Mouse (Mus musculus): ENCODE results near the gene Camk2g. TPM values are rescaled to one million over a fixed set of nuclear protein-coding genes. Genes with fewer than 3 reads are reported as not detected.
"Not testable (repeated sequence)": the region's sequence is repeated elsewhere in the genome, so short reads cannot be mapped to it uniquely, and the experiment has no call there.

Gene Camk2g
- polyA plus RNA-seq, 1 experiment = 222 TPM

DNA sequence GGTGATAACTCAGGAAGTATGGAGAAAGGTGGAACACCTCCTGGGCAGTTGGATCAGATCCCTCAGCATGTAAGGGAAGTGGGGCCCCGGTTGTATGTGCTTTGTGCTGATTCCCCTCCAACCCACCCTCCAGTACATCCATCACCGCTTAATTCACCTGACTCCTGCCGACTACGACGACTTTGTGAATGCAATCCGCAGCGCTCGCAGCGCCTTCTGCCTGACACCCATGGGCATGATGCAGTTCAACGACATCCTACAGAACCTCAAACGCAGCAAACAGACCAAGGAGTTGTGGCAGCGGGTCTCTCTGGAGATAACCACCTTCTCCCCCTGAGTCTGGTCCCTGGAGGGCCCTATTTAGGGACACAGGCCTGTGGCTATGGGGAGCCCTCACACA is 70.9 kb downstream of the Camk2g start:
- 86% methylated on average over 12 of the region's 12 CpGs for WGBS
- Histone ChIP-seq H3K4me1 (ENCODE audit: control insufficient read depth, insufficient read depth, low read length) (no peaks in the 10 kb centered on the region), H3K4me3 (replicated peaks; ENCODE audit: insufficient read depth, low read depth, low read length) (no peak overlapping the region), H3K27ac (ENCODE audit: insufficient read depth, low read length) (no peak overlapping the region), H3K27me3 (ENCODE audit: control insufficient read depth, insufficient read depth, low read length) (no peaks in the 10 kb centered on the region)
- TF ChIP-seq CTCF (IDR thresholded peaks at IDR 0.05; ENCODE audit: borderline replicate concordance, insufficient read depth, low read depth, low read length) = no peak
- TF ChIP-seq POLR2A (IDR thresholded peaks at IDR 0.05; ENCODE audit: borderline replicate concordance, insufficient read depth, low read length) = no peak
- no peak for DNase-seq

DNA sequence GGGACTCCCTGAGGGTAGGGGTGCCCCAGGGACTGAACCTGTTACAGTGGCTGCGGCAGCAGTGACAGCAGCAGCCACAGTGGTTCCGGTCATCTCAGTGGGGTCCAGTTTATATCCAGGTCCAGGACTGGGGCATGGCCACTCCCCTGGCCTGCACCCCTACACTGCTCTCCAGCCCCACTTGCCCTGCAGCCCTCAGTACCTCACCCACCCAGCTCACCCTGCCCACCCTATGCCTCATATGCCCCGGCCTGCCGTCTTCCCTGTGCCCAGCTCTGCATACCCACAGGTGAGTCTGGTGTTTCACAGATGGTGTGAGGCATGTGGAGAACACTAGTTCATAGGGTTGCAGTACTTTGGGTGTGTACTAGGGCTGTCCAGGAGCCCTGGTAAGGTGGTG is 72.5 kb downstream of the Camk2g start:
- WGBS = 71% methylated on average over 4 of the region's 4 CpGs
- Histone ChIP-seq H3K4me1 (ENCODE audit: control insufficient read depth, insufficient read depth, low read length) (no peaks in the 10 kb centered on the region), H3K27ac (ENCODE audit: insufficient read depth, low read length) (no peak overlapping the region), H3K27me3 (ENCODE audit: control insufficient read depth, insufficient read depth, low read length) (no peaks in the 10 kb centered on the region), H3K4me3 (replicated peaks; ENCODE audit: insufficient read depth, low read depth, low read length) (no peak overlapping the region)
- no peak for TF ChIP-seq POLR2A (IDR thresholded peaks at IDR 0.05; ENCODE audit: borderline replicate concordance, insufficient read depth, low read length)
- no peak for TF ChIP-seq CTCF (IDR thresholded peaks at IDR 0.05; ENCODE audit: borderline replicate concordance, insufficient read depth, low read depth, low read length)
- no peak for DNase-seq

DNA sequence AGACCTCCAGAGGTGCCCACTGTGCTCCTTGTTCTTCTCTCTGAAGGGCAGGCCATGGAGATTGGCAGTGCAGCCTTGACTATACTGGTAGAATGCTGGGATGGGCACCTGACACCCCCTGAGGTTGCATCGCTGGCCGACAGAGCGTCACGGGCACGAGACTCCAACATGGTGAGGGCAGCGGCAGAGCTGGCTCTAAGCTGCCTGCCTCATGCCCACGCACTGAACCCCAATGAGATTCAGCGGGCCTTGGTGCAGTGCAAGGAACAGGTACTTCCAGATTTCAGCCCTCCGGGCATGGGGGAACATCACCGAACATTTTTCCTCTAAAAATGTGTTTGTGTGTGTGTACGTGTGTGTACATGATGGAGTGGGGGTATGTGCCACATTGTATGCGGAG is 74.1 kb downstream of the Camk2g start:
- no peak for DNase-seq
- H3K27ac ChIP-seq (ENCODE audit: insufficient read depth, low read length) = no peak overlapping the region
- H3K27me3 ChIP-seq (ENCODE audit: control insufficient read depth, insufficient read depth, low read length) = no peaks in the 10 kb centered on the region
- no peaks in the 10 kb centered on the region for H3K4me1 ChIP-seq (ENCODE audit: control insufficient read depth, insufficient read depth, low read length)
- TF ChIP-seq CTCF (IDR thresholded peaks at IDR 0.05; ENCODE audit: borderline replicate concordance, insufficient read depth, low read depth, low read length) = no peak
- no peak for TF ChIP-seq POLR2A (IDR thresholded peaks at IDR 0.05; ENCODE audit: borderline replicate concordance, insufficient read depth, low read length)
- WGBS = 80% methylated on average over 12 of the region's 12 CpGs
- H3K4me3 ChIP-seq (replicated peaks; ENCODE audit: insufficient read depth, low read depth, low read length) = no peak overlapping the region

DNA sequence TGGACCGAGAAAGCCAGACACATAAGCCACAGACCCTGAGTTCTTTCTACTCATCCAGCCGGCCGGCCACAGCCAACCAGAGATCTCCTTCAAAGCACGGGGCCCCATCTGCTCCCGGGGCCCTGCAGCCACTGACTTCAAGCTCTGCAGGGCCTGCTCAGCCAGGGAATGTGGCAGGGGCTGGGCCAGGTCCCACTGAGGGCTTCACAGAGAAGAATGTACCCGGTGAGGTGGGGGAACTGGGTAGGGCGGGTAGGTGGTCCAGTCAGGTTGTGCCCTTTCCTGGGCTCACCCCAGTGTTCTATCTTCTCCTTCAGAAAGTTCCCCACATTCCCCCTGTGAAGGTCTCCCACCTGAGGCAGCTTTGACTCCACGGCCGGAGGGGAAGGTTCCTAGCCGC is 75.4 kb downstream of the Camk2g start:
- no peak overlapping the region for H3K4me3 ChIP-seq (replicated peaks; ENCODE audit: insufficient read depth, low read depth, low read length)
- H3K4me1 ChIP-seq (ENCODE audit: control insufficient read depth, insufficient read depth, low read length) = no peaks in the 10 kb centered on the region
- H3K27me3 ChIP-seq (ENCODE audit: control insufficient read depth, insufficient read depth, low read length) = no peaks in the 10 kb centered on the region
- 92% methylated on average over 10 of the region's 10 CpGs for WGBS
- TF ChIP-seq POLR2A (IDR thresholded peaks at IDR 0.05; ENCODE audit: borderline replicate concordance, insufficient read depth, low read length) = no peak
- TF ChIP-seq CTCF (IDR thresholded peaks at IDR 0.05; ENCODE audit: borderline replicate concordance, insufficient read depth, low read depth, low read length) = no peak
- no peak overlapping the region for H3K27ac ChIP-seq (ENCODE audit: insufficient read depth, low read length)
- DNase-seq = no peak

DNA sequence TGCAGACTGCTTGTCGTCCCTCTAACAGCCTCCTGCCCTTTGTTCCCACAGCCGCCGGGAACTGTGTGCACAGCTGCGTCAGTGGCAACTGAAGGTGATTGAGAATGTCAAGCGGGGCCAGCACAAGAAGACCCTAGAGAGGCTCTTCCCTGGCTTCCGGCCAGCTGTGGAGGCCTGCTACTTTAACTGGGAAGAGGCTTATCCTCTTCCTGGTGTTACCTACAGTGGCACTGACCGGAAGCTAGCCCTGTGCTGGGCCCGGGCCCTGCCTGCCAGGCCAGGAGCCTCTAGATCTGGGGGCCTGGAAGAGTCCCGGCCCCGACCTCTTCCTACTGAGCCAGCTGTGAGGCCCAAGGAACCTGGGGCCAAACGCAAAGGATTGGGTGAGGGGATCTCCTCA is 80.1 kb downstream of the Camk2g start:
- 65% methylated on average over 11 of the region's 11 CpGs for WGBS
- no peaks in the 10 kb centered on the region for H3K27me3 ChIP-seq (ENCODE audit: control insufficient read depth, insufficient read depth, low read length)
- no peaks in the 10 kb centered on the region; the same call in 1 of the 2 replicates for H3K4me1 ChIP-seq (ENCODE audit: control insufficient read depth, insufficient read depth, low read length)
- no peak for DNase-seq
- H3K27ac ChIP-seq (ENCODE audit: insufficient read depth, low read length) = no peak overlapping the region
- TF ChIP-seq POLR2A (IDR thresholded peaks at IDR 0.05; ENCODE audit: borderline replicate concordance, insufficient read depth, low read length) (no peak), CTCF (IDR thresholded peaks at IDR 0.05; ENCODE audit: borderline replicate concordance, insufficient read depth, low read depth, low read length) (no peak)
- H3K4me3 ChIP-seq (replicated peaks; ENCODE audit: insufficient read depth, low read depth, low read length) = no peak overlapping the region

DNA sequence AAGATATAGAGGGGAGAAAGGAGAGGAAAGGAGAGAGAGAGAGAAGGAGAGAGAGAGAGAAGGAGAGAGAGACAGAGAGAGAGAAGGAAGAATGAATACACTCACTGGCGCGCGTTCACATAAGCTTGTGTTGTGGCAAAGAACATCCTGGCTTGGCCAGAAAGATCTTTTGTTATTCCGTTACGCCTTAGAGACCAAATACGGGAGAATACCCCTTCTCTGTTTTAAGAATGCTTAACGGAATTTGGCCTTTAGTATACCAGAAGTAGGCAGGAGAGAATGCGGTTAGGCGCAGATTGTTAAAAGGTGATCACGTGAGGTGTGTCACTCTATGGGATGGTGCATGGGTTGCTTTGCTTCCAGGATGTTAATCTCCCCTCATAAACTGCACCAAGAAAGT is 85.6 kb downstream of the Camk2g start:
- no peaks in the 10 kb centered on the region for H3K27me3 ChIP-seq (ENCODE audit: control insufficient read depth, insufficient read depth, low read length)
- 1% methylated on average over 10 of the region's 10 CpGs for WGBS
- H3K4me1 ChIP-seq (ENCODE audit: control insufficient read depth, insufficient read depth, low read length) = peaks cover 4% of the 10 kb centered on the region; the same call in 1 of the 2 replicates
- no peak for DNase-seq
- peak overlapping the region; percentile 71 for H3K4me3 ChIP-seq (replicated peaks; ENCODE audit: insufficient read depth, low read depth, low read length)
- no peak overlapping the region for H3K27ac ChIP-seq (ENCODE audit: insufficient read depth, low read length)
- no peak for TF ChIP-seq CTCF (IDR thresholded peaks at IDR 0.05; ENCODE audit: borderline replicate concordance, insufficient read depth, low read depth, low read length)
- no peak for TF ChIP-seq POLR2A (IDR thresholded peaks at IDR 0.05; ENCODE audit: borderline replicate concordance, insufficient read depth, low read length)

DNA sequence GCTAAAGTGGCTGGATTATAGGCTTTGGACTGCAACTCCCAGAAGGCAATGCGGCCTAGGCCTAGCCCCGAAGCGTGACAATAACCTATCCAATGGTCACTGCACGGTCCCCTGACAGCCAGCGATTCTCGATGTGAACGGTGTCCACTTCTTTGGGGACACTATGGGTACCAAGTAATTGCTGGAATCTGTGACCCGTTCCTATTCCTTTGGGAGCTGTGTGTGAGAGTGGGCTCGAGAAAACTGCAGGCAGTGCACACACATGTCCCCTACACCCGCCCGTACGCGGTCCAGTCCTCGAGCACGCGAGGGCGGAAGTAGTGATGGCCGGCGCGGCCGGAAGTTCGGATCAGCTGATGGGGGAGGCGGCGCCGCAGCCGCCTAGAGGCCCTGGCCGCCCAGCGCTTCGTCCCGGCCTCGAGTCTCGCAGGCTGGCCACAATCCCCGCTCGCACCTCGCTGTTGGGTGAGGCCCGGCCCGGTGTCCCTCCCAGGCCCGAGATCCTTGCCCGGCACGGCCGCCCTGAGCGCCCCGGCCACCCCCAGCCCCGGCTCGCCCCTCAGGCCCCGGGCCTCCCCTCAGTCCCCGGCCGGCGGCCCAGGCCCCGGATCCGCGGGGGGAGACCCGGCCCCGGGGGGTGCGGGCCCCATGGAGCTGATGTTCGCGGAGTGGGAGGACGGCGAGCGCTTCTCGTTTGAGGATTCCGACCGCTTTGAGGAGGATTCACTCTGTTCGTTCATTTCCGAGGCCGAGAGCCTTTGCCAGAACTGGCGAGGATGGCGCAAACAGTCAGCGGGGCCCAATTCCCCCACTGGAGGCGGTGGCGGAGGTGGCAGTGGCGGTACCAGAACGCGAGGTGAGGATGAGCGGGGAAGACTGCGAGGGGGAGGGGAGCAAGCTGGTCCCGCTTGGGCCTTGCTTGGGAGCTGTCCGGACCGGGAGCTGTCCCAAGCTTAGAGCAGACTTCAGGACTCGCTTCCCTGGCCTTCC is 86.4 kb downstream of the Camk2g start, which contains the start of gene Zswim8:
TSS of gene Zswim8 (plus strand) at position 352 of the 990 bp plus-strand sequence.
- Histone ChIP-seq H3K4me3 (replicated peaks; ENCODE audit: insufficient read depth, low read depth, low read length) (peak within 1 kb of the TSS; percentile 71), H3K27me3 (ENCODE audit: control insufficient read depth, insufficient read depth, low read length) (no peaks in the 10 kb centered on the region), H3K4me1 (ENCODE audit: control insufficient read depth, insufficient read depth, low read length) (peaks cover 4% of the 10 kb centered on the region; the same call in 1 of the 2 replicates), H3K27ac (ENCODE audit: insufficient read depth, low read length) (peak within 1 kb of the TSS; percentile 64; the same call in 1 of the 2 replicates)
- DNase-seq = peak; percentile 93 to 94
- no peak for TF ChIP-seq CTCF (IDR thresholded peaks at IDR 0.05; ENCODE audit: borderline replicate concordance, insufficient read depth, low read depth, low read length)
- peak; percentile 83 for TF ChIP-seq POLR2A (IDR thresholded peaks at IDR 0.05; ENCODE audit: borderline replicate concordance, insufficient read depth, low read length)
- WGBS = 1% methylated on average over 80 of the region's 80 CpGs

DNA sequence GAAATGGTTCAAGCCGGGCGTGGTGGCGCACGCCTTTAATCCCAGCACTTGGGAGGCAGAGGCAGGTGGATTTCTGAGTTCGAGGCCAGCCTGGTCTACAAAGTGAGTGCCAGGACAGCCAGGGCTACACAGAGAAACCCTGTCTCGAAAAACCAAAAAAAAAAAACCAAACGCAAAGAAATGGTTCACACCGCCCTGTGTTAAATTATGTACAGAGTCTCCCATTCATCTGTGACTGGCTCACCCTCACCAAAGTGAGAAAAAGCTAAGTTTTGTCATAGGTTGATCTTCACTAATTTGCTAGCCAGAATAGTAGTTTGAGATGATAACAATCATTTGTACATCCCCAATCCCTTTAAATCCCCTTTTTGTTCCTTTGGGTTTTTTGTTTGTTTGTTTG is 90.4 kb downstream of the Camk2g start:
- not testable (repeated sequence) for H3K27me3 ChIP-seq (ENCODE audit: control insufficient read depth, insufficient read depth, low read length); H3K27ac ChIP-seq (ENCODE audit: insufficient read depth, low read length); DNase-seq; H3K4me1 ChIP-seq (ENCODE audit: control insufficient read depth, insufficient read depth, low read length)
- 6% methylated on average over 8 of the region's 8 CpGs for WGBS
- H3K4me3 ChIP-seq (replicated peaks; ENCODE audit: insufficient read depth, low read depth, low read length) = peak overlapping the region; percentile 98
